Mouse (Mus musculus) cerebellum, adult 2 months (tissue): Measurements from ENCODE around the gene Ereg. TPM values are rescaled to one million over a fixed set of nuclear protein-coding genes. Genes with fewer than 3 reads are reported as not detected.

Experiments
- DNase-seq, 2 experiments: peaks; one replicate each; pipeline ENCODE4 v3.0.0; 2021
- H3K27ac ChIP-seq: fragments of 200-500 bp; 2 replicates; pipeline ENCODE4 v1.5.1; 2012; ENCODE audit warnings: low read length, control low read depth, inconsistent platforms; ENCODE audit not compliant: insufficient read depth
- H3K27me3 ChIP-seq: fragments of 200-500 bp; 2 replicates; pipeline ENCODE4 v1.6.1; 2012; ENCODE audit warnings: inconsistent platforms, mild to moderate bottlenecking, low read length, moderate library complexity; ENCODE audit not compliant: control insufficient read depth, insufficient read depth
- H3K4me1 ChIP-seq: fragments of 200-500 bp; 2 replicates; pipeline ENCODE4 v1.6.1; 2011; ENCODE audit warnings: low read length; ENCODE audit not compliant: control insufficient read depth, insufficient read depth
- H3K4me3 ChIP-seq: fragments of 200-500 bp; replicated peaks from 2 replicates; pipeline ENCODE3; 2011; ENCODE audit warnings: mild to moderate bottlenecking, low read depth, low read length, control low read depth; ENCODE audit not compliant: insufficient read depth
- CTCF ChIP-seq: fragments of 200-500 bp; IDR thresholded peaks from 2 replicates; pipeline ENCODE4 v1.5.1; 2011; ENCODE audit warnings: low read depth, mild to moderate bottlenecking, control low read depth, low read length, moderate library complexity, borderline replicate concordance; ENCODE audit not compliant: insufficient read depth
- POLR2A ChIP-seq: fragments of 200-500 bp; IDR thresholded peaks from 2 replicates; pipeline ENCODE4 v1.6.1; 2011; ENCODE audit warnings: low read length, control low read depth, borderline replicate concordance; ENCODE audit not compliant: insufficient read depth
- WGBS: fragments of 180-500 bp; shearing (Covaris S2); methylation state at CpG from one replicate; pipeline ENCODE4 v1.1.7; 2018; 5-methylcytosine and 5-hydroxymethylcytosine counted together
- polyA plus RNA-seq: library from polyadenylated mRNA; depleted of rRNA; stranded (reverse); fragments of >200 nt; gene quantifications from 2 replicates; pipeline ENCODE4 v1.2.3, GENCODE M21; 2012

Ereg gene
- polyA plus RNA-seq, 1 experiment, result not detected

DNA sequence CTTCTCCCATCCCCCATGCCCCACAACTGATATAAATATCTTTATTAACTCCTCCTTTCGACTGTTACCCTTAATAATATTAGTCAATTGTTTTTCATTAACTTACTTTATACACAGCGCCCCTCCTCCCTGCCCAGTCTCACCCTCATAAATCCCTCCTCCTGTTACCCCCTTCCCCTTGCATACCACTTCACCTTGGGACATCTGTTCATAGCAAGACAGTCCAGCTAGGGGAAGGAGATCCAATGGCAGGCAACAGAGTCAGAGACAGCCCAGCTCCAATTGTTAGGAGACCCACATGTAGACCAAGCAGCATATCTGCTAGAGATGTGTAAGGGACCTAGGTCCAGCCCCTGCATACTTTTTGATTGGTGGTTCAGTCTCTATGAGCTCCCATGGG is 35.5 kb upstream of the Ereg start:
- Histone ChIP-seq H3K4me3 (no peak overlapping the region), H3K4me1 (no peaks in the 10 kb centered on the region), H3K27ac (no peak overlapping the region), H3K27me3 (no peaks in the 10 kb centered on the region)
- no peak for TF ChIP-seq CTCF
- DNase-seq, result no peak
- WGBS, result 84% methylated on average over 2 of the region's 2 CpGs

GRCm38 (mm10) chr5:91047987-91048386 is 26.4 kb upstream of the Ereg start:
- no peaks in the 10 kb centered on the region for H3K27me3 ChIP-seq
- no peak for DNase-seq
- TF ChIP-seq POLR2A, result no peak
- TF ChIP-seq CTCF, result no peak
- H3K4me3 ChIP-seq, result no peak overlapping the region
- 80% methylated on average over 6 of the region's 6 CpGs for WGBS
- H3K27ac ChIP-seq, result no peak overlapping the region
- no peaks in the 10 kb centered on the region for H3K4me1 ChIP-seq

- WGBS, result 90% methylated on average over 8 of the region's 8 CpGs
- TF ChIP-seq POLR2A (no peak), CTCF (no peak)
Observed at GRCm38 (mm10) chr5:91048397-91048796, 26.0 kb upstream of the Ereg start.

DNA sequence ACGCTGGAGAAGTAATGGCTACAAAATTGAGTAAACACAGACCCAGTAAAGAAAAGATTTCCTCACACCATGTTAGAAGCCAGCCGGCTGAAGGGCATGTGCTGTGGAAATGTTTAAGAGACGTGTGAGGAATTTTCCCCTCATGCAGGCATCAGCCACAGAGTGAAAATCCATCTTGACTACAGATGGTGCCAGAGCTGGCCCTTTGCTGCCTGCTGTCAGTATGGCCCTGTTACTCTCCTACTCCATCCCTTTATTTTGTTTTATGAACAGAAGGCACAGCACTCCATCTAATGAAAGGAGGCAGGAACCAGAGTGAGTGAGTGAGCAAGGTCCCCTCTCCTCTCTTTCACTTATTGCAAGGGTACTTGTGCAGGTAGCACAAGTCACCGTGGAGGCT is 2.1 kb upstream of the Ereg start:
- H3K27me3 ChIP-seq, result no peaks in the 10 kb centered on the region
- no peak overlapping the region for H3K4me3 ChIP-seq
- TF ChIP-seq POLR2A (no peak), CTCF (no peak)
- DNase-seq, result no peak
- H3K4me1 ChIP-seq, result no peaks in the 10 kb centered on the region
- H3K27ac ChIP-seq, result no peak overlapping the region
- WGBS, result 71% methylated on average over 4 of the region's 4 CpGs

More at GRCm38 (mm10) chr5:91048397-91048796, 26.0 kb upstream of the Ereg start:
- no peak for DNase-seq
- Histone ChIP-seq H3K4me1 (no peaks in the 10 kb centered on the region), H3K27me3 (no peaks in the 10 kb centered on the region), H3K27ac (no peak overlapping the region), H3K4me3 (no peak overlapping the region)

- H3K27me3 ChIP-seq, result no peaks in the 10 kb centered on the region
- WGBS, result 94% methylated on average over 8 of the region's 8 CpGs
- H3K4me1 ChIP-seq, result no peaks in the 10 kb centered on the region
- H3K27ac ChIP-seq, result no peak overlapping the region
- DNase-seq, result no peak
- H3K4me3 ChIP-seq, result no peak overlapping the region
- TF ChIP-seq POLR2A (no peak), CTCF (no peak)
Observed at GRCm38 (mm10) chr5:91073626-91074025, 796 bp upstream of the Ereg start.

DNA sequence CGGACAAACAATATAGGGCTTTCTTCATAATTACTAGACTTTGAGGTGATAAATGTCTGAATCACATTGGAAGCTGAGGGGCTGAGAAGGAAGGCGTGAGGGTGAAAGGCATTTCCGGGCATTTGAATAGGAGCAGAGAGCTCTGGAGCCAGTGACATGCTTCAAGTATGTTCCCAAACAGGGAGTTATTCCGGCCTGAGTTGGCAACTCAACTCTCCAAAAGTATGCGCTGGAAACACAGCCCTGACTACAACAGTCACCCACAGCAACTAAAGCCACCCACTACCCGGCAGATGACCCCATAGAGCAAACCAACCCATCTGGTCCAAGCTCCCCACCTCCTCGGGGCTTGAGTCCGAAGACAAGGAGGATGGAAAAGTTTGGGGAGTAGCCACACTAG is 396 bp upstream of the Ereg start:
- TF ChIP-seq CTCF (no peak), POLR2A (no peak)
- H3K4me3 ChIP-seq, result no peak overlapping the region
- 45% methylated on average over 8 of the region's 8 CpGs for WGBS

DNA sequence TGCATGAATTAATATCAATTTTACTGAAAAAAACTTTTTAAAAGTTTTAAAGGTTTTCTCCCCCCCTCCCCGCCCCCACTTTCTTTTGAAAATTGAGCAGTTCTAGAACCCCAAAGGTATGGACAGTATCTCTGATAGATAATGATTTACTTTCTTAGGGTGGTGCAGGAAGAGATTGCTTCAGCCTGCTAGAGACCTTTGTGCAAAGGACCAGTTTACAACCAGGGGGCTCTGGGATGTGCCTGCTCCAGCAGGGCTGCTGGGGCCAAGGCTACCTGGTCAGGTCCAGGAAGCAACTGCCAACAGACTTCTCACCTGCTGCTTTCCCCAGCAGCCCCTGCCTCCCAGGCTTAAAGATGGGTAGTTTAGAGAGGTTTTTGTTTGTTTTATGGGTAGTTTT is 599 bp downstream of the Ereg start:
- Histone ChIP-seq H3K27ac (no peak overlapping the region), H3K4me3 (no peak overlapping the region), H3K4me1 (no peaks in the 10 kb centered on the region), H3K27me3 (no peaks in the 10 kb centered on the region)
- WGBS, result 68% methylated on average over 1 of the region's 1 CpGs
- no peak for DNase-seq
- TF ChIP-seq CTCF (no peak), POLR2A (no peak)

More for the DNA sequence above, 396 bp upstream of the Ereg start:
- no peak for DNase-seq
- no peaks in the 10 kb centered on the region for H3K27me3 ChIP-seq
- no peaks in the 10 kb centered on the region for H3K4me1 ChIP-seq
- H3K27ac ChIP-seq, result no peak overlapping the region

DNA sequence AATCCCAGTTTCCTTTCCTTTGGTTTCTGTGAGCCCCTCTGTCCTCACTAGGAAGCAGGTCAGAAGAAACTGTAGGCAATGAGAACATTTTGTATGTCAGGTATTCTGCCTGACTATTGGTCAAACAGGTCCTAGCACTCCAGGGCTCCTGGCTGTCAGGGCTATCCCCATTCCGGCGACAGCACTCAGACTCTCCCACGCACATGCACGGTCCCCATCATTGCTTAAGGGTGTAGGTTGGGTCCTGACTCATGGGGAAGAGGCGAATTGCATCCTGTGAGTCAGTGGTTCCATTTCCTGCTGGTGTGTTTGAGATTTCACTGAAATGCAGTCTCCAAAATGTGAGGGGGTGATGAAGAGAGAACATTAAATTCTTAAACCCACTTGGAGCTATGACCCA is 8.6 kb downstream of the Ereg start:
- Histone ChIP-seq H3K4me3 (no peak overlapping the region), H3K4me1 (no peaks in the 10 kb centered on the region), H3K27ac (no peak overlapping the region), H3K27me3 (no peaks in the 10 kb centered on the region)
- TF ChIP-seq POLR2A, result no peak
- no peak for TF ChIP-seq CTCF
- no peak for DNase-seq
- WGBS, result 86% methylated on average over 5 of the region's 5 CpGs

DNA sequence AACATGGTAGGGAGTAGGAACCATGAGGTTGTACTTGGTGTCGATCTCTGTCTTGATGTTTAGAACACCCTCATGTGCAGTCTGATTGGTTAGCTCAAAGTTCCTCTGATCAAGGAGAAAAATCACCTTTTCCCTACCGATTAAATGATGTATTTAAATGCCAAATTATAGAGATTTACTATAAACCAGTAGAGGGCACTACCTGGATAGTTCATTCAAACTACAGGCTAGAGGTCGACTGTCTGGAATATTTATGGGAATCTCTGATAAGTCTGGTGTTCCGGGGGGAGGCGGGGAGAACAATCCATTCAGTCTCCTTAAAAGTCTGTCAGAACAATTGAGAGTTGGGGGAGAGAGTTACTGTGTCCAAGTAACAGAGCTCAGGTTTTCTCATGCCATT is 10.9 kb downstream of the Ereg start:
- Histone ChIP-seq H3K27me3 (no peaks in the 10 kb centered on the region), H3K4me1 (no peaks in the 10 kb centered on the region), H3K27ac (no peak overlapping the region), H3K4me3 (no peak overlapping the region)
- TF ChIP-seq CTCF, result no peak
- TF ChIP-seq POLR2A, result no peak
- WGBS, result 77% methylated on average over 5 of the region's 5 CpGs
- DNase-seq, result no peak
